ENCODE assay signal across 37 mouse cellular contexts in the genomic region with DNA sequence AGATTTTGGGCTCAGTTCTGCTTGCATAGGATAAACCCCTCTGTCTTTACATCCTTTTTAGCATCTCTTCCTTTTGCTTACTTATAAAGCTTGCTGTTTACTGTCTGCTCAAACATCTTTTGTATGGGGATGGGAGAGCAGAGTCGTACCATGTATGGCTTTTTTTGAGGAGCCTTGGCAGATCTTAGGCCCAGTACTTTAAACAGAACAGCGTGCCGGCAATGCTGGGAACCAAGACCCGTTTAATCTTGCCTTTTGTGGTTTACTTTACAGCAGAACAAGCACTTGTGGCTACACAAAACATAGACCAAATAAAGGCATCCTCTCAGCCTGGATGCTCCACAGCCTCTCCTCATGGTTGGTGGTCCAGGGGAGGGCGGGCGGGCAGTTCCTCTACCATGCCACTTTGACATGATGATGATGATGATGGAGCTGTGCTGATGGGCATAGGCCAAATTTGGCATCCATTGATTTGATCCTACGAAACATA. TPM values are rescaled to one million over a fixed set of nuclear protein-coding genes. Genes with fewer than 3 reads are reported as not detected.
A peak's percentile ranks its signal among the peaks of the same experiment; 100 is the strongest.
DNase-seq lines count a peak whose midpoint lies in the region; ATAC-seq lines count a peak whose summit lies in the region.
"Had no signal": no experiment of that assay in that cellular context is flagged by ENCODE, and none has a peak within 500 bp of the region (broad histone marks: within the 10 kb centered on the region; RNA-seq: fewer than 3 reads in every experiment).

No protein-coding gene starts in this region.

- H3K27ac ChIP-seq in lung, embryonic 16.5 days (ENCODE audit: low read length), result peak overlapping the region; percentile 85
- peak overlapping the region; percentile 55 for H3K27ac ChIP-seq in stomach, embryonic 14.5 days (ENCODE audit: low read length)
- H3K27ac ChIP-seq: embryonic facial prominence, embryonic 13.5 days; heart, embryonic 10.5 days; heart, embryonic 15.5 days; hindbrain, embryonic 12.5 days; hindbrain, postnatal 0 days; limb, embryonic 10.5 days; limb, embryonic 15.5 days; liver, embryonic 13.5 days; macrophage had no signal

- H3K4me3 ChIP-seq in lung, embryonic 16.5 days (ENCODE audit: low read length), result no peak overlapping the region
- no peak overlapping the region for H3K4me3 ChIP-seq in stomach, embryonic 14.5 days (ENCODE audit: low read depth, low read length)
- H3K4me3 ChIP-seq: embryonic facial prominence, embryonic 13.5 days; erythroblast, embryonic 14.5 days; heart, embryonic 10.5 days; heart, embryonic 15.5 days; hindbrain, embryonic 12.5 days; limb, embryonic 10.5 days; limb, embryonic 15.5 days; liver, embryonic 13.5 days; midbrain, embryonic 15.5 days had no signal

- DNase-seq in frontal cortex, adult 2 months (ENCODE audit: extremely low spot score in 1 of 2, low spot score in 1 of 2), result no peak
- no peak for DNase-seq in lung, postnatal 25 days (ENCODE audit: low spot score)
- no peak for DNase-seq in left cerebral cortex, adult 8-10 months (ENCODE audit: low spot score in 2 of 2)
- no peak for DNase-seq in urinary bladder, postnatal 14 days (ENCODE audit: low spot score)
- DNase-seq: adrenal gland, postnatal 10 days; cerebellum, adult 8-10 months; cerebellum, postnatal 36 days; gastrocnemius, postnatal 14 days; kidney, adult 18-20 months; kidney, postnatal 4 days; layer of hippocampus, postnatal 36 days; liver, embryonic 13.5 days; lung, adult 2 months; right cerebral cortex, postnatal 25 days; spleen, adult 18-20 months had no signal

- H3K4me1 ChIP-seq in lung, embryonic 16.5 days (replicated peaks; ENCODE audit: control insufficient read depth, insufficient read depth, low read length), result peaks cover 13% of the 10 kb centered on the region; the same call in 1 of the 2 replicates
- peaks cover 12% of the 10 kb centered on the region for H3K4me1 ChIP-seq in stomach, embryonic 14.5 days (ENCODE audit: control insufficient read depth, insufficient read depth, low read length)
- H3K4me1 ChIP-seq: embryonic facial prominence, embryonic 13.5 days; hindbrain, embryonic 12.5 days; limb, embryonic 10.5 days; limb, embryonic 15.5 days; liver, embryonic 13.5 days had no signal

- H3K4me2 ChIP-seq in lung, embryonic 16.5 days (ENCODE audit: low read depth, low read length), result no peak overlapping the region
- H3K4me2 ChIP-seq in stomach, embryonic 14.5 days (replicated peaks; ENCODE audit: low read depth, low read length), result no peak overlapping the region
- H3K4me2 ChIP-seq: embryonic facial prominence, embryonic 13.5 days; heart, embryonic 15.5 days; hindbrain, embryonic 12.5 days; limb, embryonic 15.5 days; liver, embryonic 13.5 days; midbrain, embryonic 15.5 days had no signal

- no peak overlapping the region for H3K9ac ChIP-seq in lung, embryonic 16.5 days (ENCODE audit: low read length)
- no peak overlapping the region for H3K9ac ChIP-seq in stomach, embryonic 14.5 days (replicated peaks; ENCODE audit: low read depth, low read length)
- H3K9ac ChIP-seq: embryonic facial prominence, embryonic 13.5 days; heart, embryonic 15.5 days; hindbrain, embryonic 12.5 days; limb, embryonic 15.5 days; liver, embryonic 13.5 days; midbrain, embryonic 15.5 days had no signal

- no peaks in the 10 kb centered on the region for H3K36me3 ChIP-seq in lung, embryonic 16.5 days (ENCODE audit: control insufficient read depth, insufficient read depth, low read length)
- H3K36me3 ChIP-seq in stomach, embryonic 14.5 days (ENCODE audit: control insufficient read depth, insufficient read depth, low read length), result no peaks in the 10 kb centered on the region
- H3K36me3 ChIP-seq: embryonic facial prominence, embryonic 13.5 days; heart, embryonic 10.5 days; heart, embryonic 15.5 days; hindbrain, embryonic 12.5 days; limb, embryonic 10.5 days; limb, embryonic 15.5 days; liver, embryonic 13.5 days; midbrain, embryonic 15.5 days had no signal

- H3K9me3 ChIP-seq in lung, embryonic 16.5 days (ENCODE audit: control insufficient read depth, low read length), result no peaks in the 10 kb centered on the region
- H3K9me3 ChIP-seq in stomach, embryonic 14.5 days (ENCODE audit: control insufficient read depth, low read depth, low read length), result no peaks in the 10 kb centered on the region
- H3K9me3 ChIP-seq: G1E; heart, embryonic 10.5 days; heart, embryonic 15.5 days; hindbrain, embryonic 12.5 days; limb, embryonic 10.5 days; limb, embryonic 15.5 days; liver, embryonic 13.5 days; midbrain, embryonic 15.5 days had no signal

- 63% methylated on average over 7 of the region's 7 CpGs for WGBS in lung, embryonic 16.5 days
- 60% methylated on average over 7 of the region's 7 CpGs for WGBS in stomach, embryonic 14.5 days

- 0 out of 2 replicates have a peak, but pooled peaks have one; percentile 29 for ATAC-seq in frontal cortex, adult (ENCODE audit: low TSS enrichment)
- ATAC-seq in lung, embryonic 16.5 days (ENCODE audit: low read depth), result no peak
- no peak for ATAC-seq in stomach, embryonic 14.5 days (ENCODE audit: insufficient number of reproducible peaks, insufficient read depth, low FRiP score, low read depth)
- ATAC-seq: forebrain, embryonic 16.5 days; midbrain, embryonic 15.5 days had no signal

- H3K27me3 ChIP-seq in lung, embryonic 16.5 days (ENCODE audit: control insufficient read depth, insufficient read depth, low read depth, low read length), result no peaks in the 10 kb centered on the region
- no peaks in the 10 kb centered on the region for H3K27me3 ChIP-seq in stomach, embryonic 14.5 days (ENCODE audit: control insufficient read depth, insufficient read depth, low read length)
- H3K27me3 ChIP-seq: embryonic facial prominence, embryonic 13.5 days; heart, embryonic 15.5 days; hindbrain, embryonic 12.5 days; limb, embryonic 15.5 days; liver, embryonic 13.5 days; midbrain, embryonic 15.5 days had no signal

RNA-seq across cellular contexts. Expression of gene Scp2d1, which starts 53.0 kb away (rescaled TPM):
- 0.16 TPM in 1 of 2 replicates, not detected in the other for polyA plus RNA-seq in frontal cortex, adult 2 months (2012; rRNA removed)
- not detected in 2 replicates for polyA plus RNA-seq in lung, embryonic 16.5 days (2015; fragmentation: Nextera tagmentation; extraction: Ambion mirVana)
- not detected in 2 replicates for polyA plus RNA-seq in stomach, embryonic 14.5 days (2014; fragmentation: Nextera tagmentation; extraction: Ambion mirVana)
- total RNA-seq in left cerebral cortex, adult 8-10 months (2022), result not detected
- total RNA-seq: adrenal gland, postnatal 10 days; G1E; gastrocnemius, postnatal 14 days; granulocyte monocyte progenitor cell, adult 5-6 weeks; heart, postnatal 25 days; hindbrain, postnatal 0 days; layer of hippocampus, postnatal 36 days; left cerebral cortex, postnatal 10 days; neutrophil, adult 5-6 weeks had no signal
- polyA plus RNA-seq: embryonic facial prominence, embryonic 13.5 days; erythroblast, embryonic 14.5 days; forebrain, embryonic 11.5 days; forebrain, embryonic 16.5 days; G1E; heart, embryonic 10.5 days; heart, embryonic 15.5 days; hindbrain, embryonic 12.5 days; hindbrain, postnatal 0 days; kidney, postnatal 0 days; limb, embryonic 10.5 days; limb, embryonic 15.5 days; liver, embryonic 13.5 days; lung, adult 2 months; macrophage; midbrain, embryonic 15.5 days; neural tube, embryonic 11.5 days had no signal
